Mouse (Mus musculus): ENCODE measurements around the gene Grin2c.

- no peak for TF ChIP-seq CTCF (IDR thresholded peaks at IDR 0.05; ENCODE audit: insufficient read depth, low read length)
- TF ChIP-seq POLR2A (IDR thresholded peaks at IDR 0.05; ENCODE audit: borderline replicate concordance, extremely low read depth, low read depth, low read length) = no peak
Observed at GRCm38 (mm10) chr11:115283891-115284620, 17.0 kb upstream of the Grin2c start.
